Mouse (Mus musculus): Measurements from ENCODE around the gene Dhrs13.

Gene Dhrs13

DNA sequence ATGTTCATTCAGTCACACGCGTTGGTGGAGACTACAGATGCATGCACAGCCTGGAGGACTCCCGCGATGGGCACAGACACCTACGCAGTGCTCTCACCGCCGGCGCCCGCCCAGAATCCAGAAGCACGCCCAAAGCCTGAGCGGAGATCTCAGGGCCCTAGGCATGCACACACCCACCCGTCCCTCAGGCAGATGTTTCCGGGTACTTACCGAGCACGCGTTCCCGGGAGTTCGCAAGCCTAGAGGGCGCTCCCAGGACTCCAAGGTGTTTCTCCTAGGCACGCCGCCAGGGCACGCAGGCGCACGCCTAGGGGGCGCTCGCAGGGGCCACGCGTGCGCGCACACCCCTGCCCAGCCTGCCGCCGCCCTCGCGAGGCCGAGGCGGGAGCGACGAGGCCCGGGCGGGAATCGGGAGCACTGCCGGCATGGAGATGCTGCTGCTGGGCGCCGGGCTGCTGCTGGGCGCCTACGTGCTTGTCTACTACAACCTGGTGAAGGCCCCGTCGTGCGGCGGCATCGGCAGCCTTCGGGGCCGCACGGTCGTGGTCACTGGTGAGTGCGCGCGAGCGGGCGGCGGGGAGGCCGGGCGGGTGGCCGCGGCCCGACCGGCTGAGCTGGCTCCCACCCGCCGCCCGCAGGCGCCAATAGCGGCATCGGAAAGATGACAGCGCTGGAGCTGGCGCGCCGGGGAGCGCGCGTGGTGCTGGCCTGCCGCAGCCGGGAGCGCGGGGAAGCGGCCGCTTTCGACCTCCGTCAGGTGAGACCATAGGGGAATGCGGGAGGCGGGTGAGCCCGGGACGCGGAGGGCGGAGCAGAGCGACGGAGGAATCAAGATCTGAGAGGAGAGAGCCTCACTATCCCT, at the start of gene Dhrs13:
Gene Dhrs13 (plus strand): TSS at position 334 of the 862 bp plus-strand sequence.
- DNase-seq (ENCODE audit: low spot score in 2 of 2), result peak; percentile 92 to 94

DNA sequence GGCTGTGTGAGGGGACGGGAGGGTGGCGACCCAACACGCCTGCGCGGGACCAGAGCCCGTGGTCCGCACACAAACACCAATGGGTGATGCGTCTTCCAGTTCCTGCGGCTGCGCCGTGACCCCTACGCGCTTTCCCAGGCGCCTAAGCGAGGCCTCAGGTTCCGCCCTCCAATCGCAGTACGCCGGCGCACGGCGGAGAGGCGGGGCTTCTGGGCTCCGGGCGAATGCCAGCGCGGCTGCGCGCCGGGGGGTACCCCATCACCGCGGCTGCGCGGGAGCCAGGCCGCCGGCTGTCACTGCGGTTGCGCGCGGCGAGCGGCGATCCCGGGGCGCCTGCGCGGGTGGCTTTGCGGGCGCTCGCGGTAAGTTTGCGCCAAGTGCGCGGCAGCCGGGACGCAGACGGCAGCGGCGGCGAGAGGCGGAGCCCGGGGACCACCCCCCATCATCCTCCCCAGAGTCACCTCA, 49.6 kb upstream of the Dhrs13 start, which contains the start of gene Phf12:
Gene Phf12 (plus strand): TSS at position 314 of the 465 bp plus-strand sequence.
- DNase-seq (ENCODE audit: low spot score in 2 of 2), result peak; percentile 100

DNA sequence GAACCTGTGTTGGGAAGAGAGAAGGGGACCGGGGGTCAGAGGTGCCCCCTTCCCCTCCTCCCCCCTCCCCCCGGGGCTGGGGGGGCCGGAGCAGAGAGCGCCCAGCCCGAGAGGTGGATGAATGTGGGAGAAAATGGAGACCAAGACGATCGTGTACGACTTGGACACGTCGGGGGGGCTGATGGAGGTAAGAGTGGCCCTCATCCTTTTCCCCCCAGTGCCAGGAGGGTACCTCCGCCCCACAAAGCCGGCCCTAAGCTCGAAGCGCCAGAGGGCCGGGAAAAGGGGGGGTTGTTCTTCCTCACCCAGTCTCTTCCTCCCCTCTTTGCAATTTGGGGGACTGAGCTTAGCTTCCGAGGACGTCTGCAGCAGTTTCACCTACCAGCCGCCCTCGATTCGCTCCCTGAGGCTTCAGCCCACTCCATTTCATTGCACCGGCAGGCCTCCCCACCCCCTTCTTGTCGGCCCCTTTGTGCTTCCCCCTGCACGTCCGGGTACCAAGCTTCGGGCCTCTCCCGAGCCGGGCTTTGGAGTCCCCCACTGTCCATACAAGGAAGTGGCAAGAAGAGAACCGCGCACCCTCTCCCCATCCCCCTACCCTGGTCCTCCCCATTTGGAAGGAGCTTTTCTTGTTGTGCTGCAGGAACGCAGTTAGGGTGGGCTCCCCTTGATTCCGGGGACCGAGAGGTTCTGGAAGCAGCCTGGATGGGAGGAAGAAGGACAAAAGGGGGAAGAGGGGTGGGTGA, 48.7 kb upstream of the Dhrs13 start:
- DNase-seq (ENCODE audit: low spot score in 2 of 2), result peak; percentile 78 to 85

- DNase-seq (ENCODE audit: low spot score in 2 of 2), result peak; percentile 74 to 75
These were observed 47.9 kb upstream of the Dhrs13 start for GRCm38 (mm10) chr11:77983937-77984835.

DNA sequence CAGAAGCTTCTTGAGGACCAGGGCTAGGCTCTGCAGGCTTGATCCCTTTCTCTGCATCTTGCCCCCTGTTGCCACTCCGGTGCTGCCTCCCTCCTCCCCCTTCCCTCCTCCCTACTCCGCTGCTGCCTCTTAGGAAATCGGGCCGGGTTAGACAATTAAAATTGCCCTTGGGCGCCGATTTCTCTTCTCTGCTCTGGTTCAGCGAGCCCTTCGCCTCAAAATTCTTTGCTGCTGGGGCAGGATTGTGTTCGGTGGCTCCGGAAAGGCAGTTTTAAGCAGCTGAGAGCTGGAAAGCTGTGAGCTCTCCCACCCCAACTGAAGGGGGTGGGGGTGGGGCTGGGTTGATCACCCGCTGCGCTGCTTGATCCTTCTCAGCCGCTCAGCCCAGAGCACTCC, 47.2 kb upstream of the Dhrs13 start:
- DNase-seq (ENCODE audit: low spot score in 2 of 2), result peak; percentile 54 to 57

DNA sequence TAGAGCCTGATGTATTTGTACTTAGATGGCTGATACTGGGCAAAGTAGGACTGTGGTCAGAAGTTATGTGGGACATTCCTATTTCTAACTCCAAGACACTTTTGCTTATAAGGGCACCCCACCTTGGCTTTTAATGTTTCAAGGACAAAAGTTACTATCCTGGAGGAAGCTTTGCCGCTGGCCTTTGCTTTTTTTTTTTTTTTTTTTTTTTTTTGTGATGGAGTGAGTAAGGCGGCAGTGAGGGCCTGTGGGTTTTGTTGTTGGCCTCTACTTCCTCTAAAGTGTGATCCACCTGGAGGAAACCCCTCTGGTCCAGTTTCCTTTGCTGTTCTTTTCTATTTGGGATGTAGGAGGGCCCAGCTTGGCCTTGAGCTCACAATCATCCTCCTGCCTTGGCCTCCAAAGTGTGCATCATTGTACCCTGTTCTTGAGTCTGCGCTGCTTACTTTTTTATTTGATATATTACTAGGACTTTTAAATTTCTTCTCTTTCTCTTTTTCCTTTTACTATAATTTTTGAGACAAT, 46.5 kb upstream of the Dhrs13 start:
- no peak for DNase-seq (ENCODE audit: low spot score in 2 of 2)

- peak in 1 of 2 experiments; percentile 50 for DNase-seq (ENCODE audit: low spot score in 2 of 2)
These were observed 42.9 kb upstream of the Dhrs13 start for GRCm38 (mm10) chr11:77989071-77989690.

GRCm38 (mm10) chr11:77995556-77995955, 36.5 kb upstream of the Dhrs13 start:
- no peak for DNase-seq (ENCODE audit: low spot score in 2 of 2)

DNA sequence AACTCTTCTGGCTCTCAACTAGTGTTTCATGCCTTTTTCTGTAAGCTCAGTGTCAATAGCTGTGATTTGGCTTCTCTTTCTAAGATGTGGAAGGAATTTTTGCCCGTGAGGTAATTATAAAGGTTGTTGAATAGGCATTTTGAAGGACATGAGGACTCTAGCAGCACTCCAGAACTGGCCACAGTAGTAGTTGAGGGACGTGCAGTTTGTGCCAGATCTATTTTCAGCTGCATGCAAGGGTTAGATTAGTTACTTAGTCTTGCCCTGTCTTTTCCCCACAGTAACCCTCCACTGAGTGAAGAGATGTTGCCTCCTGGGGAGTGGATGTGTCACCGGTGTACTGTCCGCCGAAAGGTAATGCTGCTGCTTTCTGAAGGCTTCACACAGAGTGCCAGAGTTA, 25.6 kb upstream of the Dhrs13 start:
- DNase-seq (ENCODE audit: low spot score in 2 of 2), result no peak

DNA sequence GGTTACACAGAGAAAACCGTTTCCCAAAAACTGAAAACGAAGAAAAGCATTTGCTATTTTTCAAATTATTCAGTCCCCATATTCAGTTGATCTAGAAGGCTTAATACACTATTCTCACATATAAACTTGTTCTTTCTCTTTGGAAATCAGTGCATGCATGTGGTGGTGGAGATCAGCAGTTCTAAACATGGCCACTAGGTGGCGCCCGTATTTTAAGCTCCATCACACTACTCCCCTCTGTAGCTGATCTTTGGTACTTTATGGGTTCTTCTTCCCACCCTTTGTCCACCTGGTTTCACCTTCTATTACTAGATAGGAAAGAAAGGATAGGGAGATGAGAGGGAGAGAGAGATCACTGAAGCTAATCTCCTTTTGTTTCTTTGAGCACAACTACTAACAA, 12.4 kb upstream of the Dhrs13 start:
- DNase-seq (ENCODE audit: low spot score in 2 of 2), result peak; percentile 69 to 84

DNA sequence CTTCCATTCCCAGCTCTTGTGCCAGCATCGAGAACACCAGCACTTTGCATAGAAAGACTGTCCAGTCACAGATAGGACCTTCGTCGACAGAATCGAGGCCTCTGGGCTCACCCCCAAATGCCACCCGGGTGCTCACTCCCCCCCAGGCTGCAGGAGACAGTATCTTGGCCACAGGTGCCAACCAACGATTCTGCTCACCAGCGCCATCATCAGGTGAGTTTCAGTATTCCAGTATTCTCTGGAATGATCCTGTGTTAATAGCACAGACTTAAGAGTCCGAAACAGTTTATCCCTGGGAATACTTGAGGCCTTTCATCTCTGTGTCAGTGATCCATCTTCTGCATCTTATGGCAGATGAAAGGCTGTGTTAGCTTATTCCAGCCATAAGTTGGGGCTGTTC, 8.5 kb upstream of the Dhrs13 start:
- peak in 1 of 2 experiments; percentile 45 for DNase-seq (ENCODE audit: low spot score in 2 of 2)

- no peak for DNase-seq (ENCODE audit: low spot score in 2 of 2)
These were observed 2.8 kb upstream of the Dhrs13 start for GRCm38 (mm10) chr11:78029240-78029639.

DNA sequence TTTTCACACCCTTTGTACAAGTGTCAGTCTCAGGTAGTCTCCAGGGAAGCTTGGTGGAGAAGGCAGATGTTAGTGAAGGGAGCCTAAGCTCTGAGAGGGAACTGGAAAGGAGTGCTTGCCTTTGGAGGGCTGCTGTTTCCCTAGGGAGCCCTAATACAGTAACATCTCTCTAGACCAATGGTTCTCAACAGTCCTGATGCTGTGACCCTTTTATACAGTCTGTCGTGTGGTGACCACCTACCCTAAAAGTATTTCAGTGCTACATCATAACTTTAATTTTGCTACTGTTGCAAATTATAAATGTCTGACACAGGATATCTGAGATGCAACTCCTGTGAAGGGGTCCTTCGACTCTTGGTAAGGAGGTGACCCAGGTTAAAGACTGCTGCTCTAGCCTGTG, 1.5 kb upstream of the Dhrs13 start:
- no peak for DNase-seq (ENCODE audit: low spot score in 2 of 2)

- DNase-seq (ENCODE audit: low spot score in 2 of 2), result no peak
These were observed 691 bp upstream of the Dhrs13 start for GRCm38 (mm10) chr11:78031389-78031788.

GRCm38 (mm10) chr11:78032809-78033195, 722 bp downstream of the Dhrs13 start:
- DNase-seq (ENCODE audit: low spot score in 2 of 2), result no peak

DNA sequence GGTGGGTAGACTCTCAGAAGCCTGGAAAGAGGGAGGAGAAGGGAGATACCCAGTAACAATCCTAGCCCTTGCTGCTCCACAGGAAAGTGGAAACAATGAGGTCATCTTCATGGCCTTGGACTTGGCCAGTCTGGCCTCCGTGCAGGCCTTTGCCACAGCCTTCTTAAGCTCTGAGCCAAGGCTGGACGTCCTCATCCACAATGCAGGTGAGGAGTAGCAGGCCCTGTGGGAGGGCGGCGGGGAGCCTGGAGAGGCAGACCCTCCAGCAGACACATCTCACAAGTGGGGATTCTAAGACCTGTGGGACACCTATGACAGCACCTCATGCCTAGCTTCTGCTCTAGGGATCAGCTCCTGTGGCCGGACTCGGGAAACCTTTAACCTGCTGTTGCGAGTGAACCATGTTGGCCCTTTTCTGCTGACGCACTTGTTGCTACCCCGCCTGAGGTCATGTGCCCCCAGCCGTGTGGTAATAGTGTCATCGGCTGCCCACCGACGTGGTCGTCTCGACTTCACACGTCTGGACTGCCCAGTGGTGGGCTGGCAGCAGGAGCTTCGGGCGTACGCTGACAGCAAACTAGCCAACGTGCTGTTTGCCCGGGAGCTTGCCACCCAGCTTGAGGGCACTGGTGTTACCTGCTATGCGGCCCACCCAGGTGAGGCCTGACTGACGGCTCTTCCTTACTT, 2.0 kb downstream of the Dhrs13 start:
- DNase-seq (ENCODE audit: low spot score in 2 of 2), result no peak

DNA sequence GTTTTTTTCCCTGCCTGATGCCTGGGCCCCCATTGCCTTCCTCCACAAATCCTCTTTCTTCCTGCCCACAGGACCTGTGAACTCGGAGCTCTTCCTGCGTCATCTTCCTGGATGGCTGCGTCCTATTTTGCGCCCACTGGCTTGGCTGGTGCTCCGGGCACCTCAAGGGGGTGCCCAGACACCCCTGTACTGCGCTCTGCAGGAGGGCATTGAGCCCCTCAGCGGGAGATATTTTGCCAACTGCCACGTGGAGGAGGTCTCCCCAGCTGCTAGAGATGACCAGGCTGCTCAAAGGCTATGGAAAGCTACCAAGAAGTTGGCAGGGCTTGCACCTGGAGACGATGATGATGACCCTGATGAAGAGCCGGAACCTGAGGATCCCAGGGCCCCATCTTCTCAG, 4.7 kb downstream of the Dhrs13 start:
- DNase-seq (ENCODE audit: low spot score in 2 of 2), result no peak

DNA sequence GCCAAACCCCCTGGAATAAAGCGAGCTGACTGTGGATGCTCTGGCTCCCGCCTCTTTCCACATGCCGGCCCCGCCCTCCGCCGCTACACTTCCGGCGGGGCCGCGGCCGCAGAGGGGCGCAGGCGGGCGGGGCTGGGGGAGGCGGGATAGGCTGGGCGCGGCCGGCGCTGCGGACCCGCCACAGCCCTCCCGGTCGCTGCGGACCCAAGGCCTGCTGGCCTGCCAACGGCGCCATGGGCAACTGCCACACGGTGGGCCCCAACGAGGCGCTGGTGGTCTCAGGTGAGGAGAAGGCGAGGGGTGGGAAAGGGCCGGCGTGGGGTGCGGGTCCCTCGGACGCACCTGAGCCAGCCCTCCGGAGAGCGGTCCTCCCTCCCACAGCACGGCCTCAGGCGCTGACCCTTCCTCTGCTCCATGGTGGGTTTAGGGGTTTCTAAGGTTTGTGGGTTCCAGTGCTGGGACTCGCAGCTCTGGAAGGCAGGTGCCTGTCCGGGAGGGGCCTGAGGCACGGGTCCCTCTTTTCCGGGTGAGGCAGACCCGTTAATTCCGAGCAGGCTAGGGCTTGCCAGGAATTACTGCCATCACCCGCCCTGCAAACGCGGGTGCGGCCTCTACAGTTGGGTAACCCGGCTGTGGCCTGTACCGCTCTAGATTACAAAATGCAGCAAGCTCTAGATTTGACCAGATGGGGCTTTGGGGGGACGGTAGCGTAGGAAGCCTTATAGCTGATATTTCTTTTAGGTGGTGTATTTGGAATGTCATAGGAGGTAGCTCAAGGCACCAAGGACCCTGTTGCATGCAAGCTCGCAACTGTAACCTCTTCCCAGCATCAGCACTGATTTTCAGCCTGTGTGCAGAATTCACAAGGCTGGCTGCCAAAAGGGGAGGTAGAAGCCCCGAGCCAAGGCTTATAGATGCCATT, 6.0 kb downstream of the Dhrs13 start, which contains the start of gene Flot2:
Gene Flot2 (plus strand): TSS at position 101 of the 922 bp plus-strand sequence.
- peak; percentile 58 to 70 for DNase-seq (ENCODE audit: low spot score in 2 of 2)

GRCm38 (mm10) chr11:78040878-78041277, 8.8 kb downstream of the Dhrs13 start:
- DNase-seq (ENCODE audit: low spot score in 2 of 2), result no peak
